Mouse (Mus musculus) midbrain, embryonic 11.5 days (tissue): ENCODE measurements around the gene Dbi. TPM values are rescaled to one million over a fixed set of nuclear protein-coding genes. Genes with fewer than 3 reads are reported as not detected.

Experiments
- ATAC-seq: fragments of 200-750 bp; cut with Nextera tagmentation; 2 replicates; pipeline ENCODE4 v1.8.0; 2017; ENCODE audit warnings: moderate TSS enrichment, moderate library complexity; ENCODE audit not compliant: low FRiP score
- DNase-seq: peaks from one replicate; pipeline ENCODE4 v3.0.0; 2015; ENCODE audit warnings: low spot score; ENCODE audit errors: missing footprints
- H3K27ac ChIP-seq: fragments of 300-500 bp; sonication (generic); 2 replicates; pipeline ENCODE4 v1.5.1; 2014; ENCODE audit warnings: low read depth, low read length
- H3K27me3 ChIP-seq: fragments of 300-500 bp; sonication (generic); 2 replicates; pipeline ENCODE4 v1.6.1; 2014; ENCODE audit warnings: mild to moderate bottlenecking, low read length, moderate library complexity, mixed read lengths; ENCODE audit not compliant: control insufficient read depth, insufficient read depth
- H3K36me3 ChIP-seq: fragments of 300-500 bp; sonication (generic); 2 replicates; pipeline ENCODE4 v1.6.1; 2014; ENCODE audit warnings: mild to moderate bottlenecking, low read length, moderate library complexity, mixed read lengths; ENCODE audit not compliant: control insufficient read depth, insufficient read depth
- H3K4me1 ChIP-seq: fragments of 300-500 bp; sonication (generic); 2 replicates; pipeline ENCODE4 v1.6.1; 2014; ENCODE audit warnings: low read length; ENCODE audit not compliant: control insufficient read depth, insufficient read depth
- H3K4me2 ChIP-seq: fragments of 300-500 bp; sonication (generic); 2 replicates; pipeline ENCODE4 v1.6.1; 2014; ENCODE audit warnings: mild to moderate bottlenecking, moderate library complexity
- H3K4me3 ChIP-seq: fragments of 300-500 bp; sonication (generic); 2 replicates; pipeline ENCODE4 v1.5.1; 2014; ENCODE audit warnings: low read depth, low read length
- H3K9ac ChIP-seq: fragments of 300-500 bp; sonication (generic); 2 replicates; pipeline ENCODE4 v1.6.1; 2014; ENCODE audit warnings: low read length
- H3K9me3 ChIP-seq: fragments of 300-500 bp; sonication (generic); 2 replicates; pipeline ENCODE4 v1.6.1; 2016; ENCODE audit warnings: low read length; ENCODE audit not compliant: control insufficient read depth
- WGBS: fragments of 180-500 bp; shearing (Covaris S2); extraction: QIAGEN DNeasy Blood & Tissue Kit; methylation state at CpG from one replicate; pipeline ENCODE4 v1.1.7; 2014; 5-methylcytosine and 5-hydroxymethylcytosine counted together
- polyA plus RNA-seq: library from polyadenylated mRNA; unstranded; fragments of >200 nt; fragmentation: Nextera tagmentation; extraction: Ambion mirVana; gene quantifications from 2 replicates; pipeline ENCODE4 v1.2.1, GENCODE M21; 2014

Gene Dbi
- polyA plus RNA-seq = 690 and 715 TPM in 2 replicates

DNA sequence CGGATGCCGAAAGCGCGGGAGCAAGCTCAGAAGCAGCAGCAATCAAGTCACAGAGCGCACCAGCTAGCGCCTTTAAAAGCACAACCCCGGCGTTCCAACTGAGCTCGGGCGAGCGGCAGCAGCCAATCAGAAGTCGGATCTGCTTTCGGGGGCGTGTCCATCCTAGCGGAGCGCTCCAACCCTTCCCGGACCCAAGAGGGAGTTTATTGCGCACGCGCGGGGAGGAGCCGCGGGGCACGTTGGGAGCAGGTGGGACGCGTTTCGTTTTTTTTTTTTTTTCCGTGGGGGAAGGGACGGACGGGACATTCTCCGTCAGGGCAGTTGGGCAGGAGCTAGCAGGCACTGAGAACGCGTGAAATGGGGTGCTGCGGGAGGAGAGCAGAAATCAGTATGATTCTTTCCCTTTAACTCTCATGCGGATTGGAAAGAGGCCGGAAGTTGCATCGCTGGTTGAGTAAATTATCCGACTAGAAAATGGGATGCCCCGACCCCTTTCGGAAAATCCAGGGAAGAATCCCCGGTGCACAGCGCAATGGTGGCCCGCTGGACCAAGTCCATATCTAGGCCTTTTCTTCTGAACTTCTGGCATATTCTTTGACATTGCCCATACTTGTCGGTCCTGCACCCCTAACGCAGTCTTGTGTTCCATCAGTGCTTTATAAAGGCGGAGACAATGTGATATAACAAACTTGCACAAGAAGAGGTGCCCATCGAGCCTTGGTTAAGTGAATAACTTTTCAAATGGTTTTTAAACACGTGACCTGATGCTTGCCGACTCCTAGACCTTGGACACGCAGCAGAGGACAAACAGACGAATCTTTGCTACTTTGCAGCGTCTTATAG is at the start of gene Dbi, which contains the start of gene 3110009E18Rik:
Gene Dbi, minus strand, starts transcription at position 110 of the 843 bp plus-strand sequence.
Gene 3110009E18Rik, plus strand, starts transcription at position 219 of the 843 bp plus-strand sequence.
- no peaks in the 10 kb centered on the region for H3K9me3 ChIP-seq
- DNase-seq (peak; percentile 99), ATAC-seq (peak; percentile 95)
- H3K4me3 ChIP-seq = peak within 1 kb of the TSS; percentile 63
- peak within 1 kb of the TSS; percentile 81 for H3K4me2 ChIP-seq
- H3K4me1 ChIP-seq = peaks cover 13% of the 10 kb centered on the region
- H3K9ac ChIP-seq = peak within 1 kb of the TSS; percentile 80
- no peaks in the 10 kb centered on the region for H3K27me3 ChIP-seq
- H3K27ac ChIP-seq = peak within 1 kb of the TSS; percentile 85
- peaks cover 6% of the 10 kb centered on the region; the same call in 1 of the 2 replicates for H3K36me3 ChIP-seq
- 2% methylated on average over 52 of the region's 52 CpGs for WGBS

- ATAC-seq (no peak), DNase-seq (no peak)
- no peaks in the 10 kb centered on the region for H3K36me3 ChIP-seq
- WGBS = 87% methylated on average over 7 of the region's 7 CpGs
- no peaks in the 10 kb centered on the region for H3K27me3 ChIP-seq
- no peak overlapping the region for H3K4me3 ChIP-seq
- H3K9ac ChIP-seq = no peak overlapping the region
- no peaks in the 10 kb centered on the region for H3K4me1 ChIP-seq
- no peaks in the 10 kb centered on the region for H3K9me3 ChIP-seq
- H3K27ac ChIP-seq = no peak overlapping the region
- no peak overlapping the region for H3K4me2 ChIP-seq
Observed at GRCm38 (mm10) chr1:120170307-120170706, 49.4 kb upstream of the Dbi start.

DNA sequence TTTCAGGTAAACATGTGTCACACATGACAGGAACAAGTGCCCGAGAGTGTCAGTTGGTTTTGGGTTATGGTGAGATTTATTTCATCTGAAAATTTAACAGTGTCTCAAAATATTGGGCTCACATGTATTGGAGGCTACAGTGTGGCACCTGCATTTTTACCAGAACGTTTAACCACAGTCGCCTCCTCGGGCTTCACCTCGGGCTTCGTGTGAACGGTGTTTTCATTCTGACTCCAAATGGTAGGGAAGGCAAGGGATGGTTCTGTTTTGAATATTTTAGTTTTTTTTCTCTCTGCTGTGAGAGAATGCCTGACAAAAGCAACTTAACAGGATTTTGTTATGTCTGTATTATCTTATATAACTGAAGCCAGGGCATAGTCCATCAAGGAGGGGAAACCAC is 47.8 kb upstream of the Dbi start:
- no peak overlapping the region for H3K27ac ChIP-seq
- H3K9me3 ChIP-seq = no peaks in the 10 kb centered on the region
- H3K9ac ChIP-seq = no peak overlapping the region
- H3K27me3 ChIP-seq = no peaks in the 10 kb centered on the region
- no peaks in the 10 kb centered on the region for H3K36me3 ChIP-seq
- DNase-seq = no peak
- WGBS = 94% methylated on average over 7 of the region's 7 CpGs
- ATAC-seq = no peak
- H3K4me3 ChIP-seq = no peak overlapping the region
- H3K4me1 ChIP-seq = no peaks in the 10 kb centered on the region
- H3K4me2 ChIP-seq = no peak overlapping the region

- DNase-seq (no peak), ATAC-seq (no peak)
- Histone ChIP-seq H3K9ac (no peak overlapping the region), H3K27ac (no peak overlapping the region), H3K27me3 (no peaks in the 10 kb centered on the region), H3K36me3 (no peaks in the 10 kb centered on the region), H3K4me2 (no peak overlapping the region), H3K9me3 (no peaks in the 10 kb centered on the region), H3K4me1 (no peaks in the 10 kb centered on the region), H3K4me3 (no peak overlapping the region)
- 63% methylated on average over 4 of the region's 4 CpGs for WGBS
Observed at GRCm38 (mm10) chr1:120168016-120168415, 47.1 kb upstream of the Dbi start.

DNA sequence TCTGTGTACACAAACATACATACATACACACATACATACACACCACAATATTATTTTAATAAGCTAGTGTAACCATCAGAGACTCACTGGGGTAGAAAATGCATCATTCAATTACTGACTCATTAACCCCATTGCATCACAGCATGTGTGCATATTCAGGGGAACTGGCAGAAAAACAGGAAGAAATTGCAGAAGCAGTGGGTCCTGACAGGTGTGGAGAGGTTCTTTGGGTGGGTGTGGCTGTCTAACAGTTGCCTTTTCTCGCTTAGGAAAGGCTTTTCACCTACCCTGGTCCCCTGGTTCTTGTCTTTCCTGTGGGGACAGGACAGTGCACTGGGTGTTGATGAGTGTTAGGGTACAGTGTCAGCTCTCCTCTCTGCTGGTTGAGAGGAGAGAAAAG is 41.7 kb upstream of the Dbi start:
- no peak overlapping the region for H3K27ac ChIP-seq
- WGBS = 70% methylated on average over 1 of the region's 1 CpGs

GRCm38 (mm10) chr1:120161502-120161901 is 40.6 kb upstream of the Dbi start:
- DNase-seq (no peak), ATAC-seq (no peak)
- no peaks in the 10 kb centered on the region for H3K27me3 ChIP-seq
- H3K9me3 ChIP-seq = no peaks in the 10 kb centered on the region
- H3K9ac ChIP-seq = no peak overlapping the region
- no peaks in the 10 kb centered on the region for H3K36me3 ChIP-seq
- no peak overlapping the region for H3K4me2 ChIP-seq
- WGBS = 93% methylated on average over 5 of the region's 5 CpGs
- no peak overlapping the region for H3K27ac ChIP-seq
- H3K4me3 ChIP-seq = no peak overlapping the region
- H3K4me1 ChIP-seq = no peaks in the 10 kb centered on the region

More for the DNA sequence above, 41.7 kb upstream of the Dbi start:
- Histone ChIP-seq H3K4me3 (no peak overlapping the region), H3K9ac (no peak overlapping the region), H3K4me2 (no peak overlapping the region), H3K4me1 (no peaks in the 10 kb centered on the region), H3K36me3 (no peaks in the 10 kb centered on the region), H3K27me3 (no peaks in the 10 kb centered on the region), H3K9me3 (no peaks in the 10 kb centered on the region)
- DNase-seq = no peak
- ATAC-seq = no peak

DNA sequence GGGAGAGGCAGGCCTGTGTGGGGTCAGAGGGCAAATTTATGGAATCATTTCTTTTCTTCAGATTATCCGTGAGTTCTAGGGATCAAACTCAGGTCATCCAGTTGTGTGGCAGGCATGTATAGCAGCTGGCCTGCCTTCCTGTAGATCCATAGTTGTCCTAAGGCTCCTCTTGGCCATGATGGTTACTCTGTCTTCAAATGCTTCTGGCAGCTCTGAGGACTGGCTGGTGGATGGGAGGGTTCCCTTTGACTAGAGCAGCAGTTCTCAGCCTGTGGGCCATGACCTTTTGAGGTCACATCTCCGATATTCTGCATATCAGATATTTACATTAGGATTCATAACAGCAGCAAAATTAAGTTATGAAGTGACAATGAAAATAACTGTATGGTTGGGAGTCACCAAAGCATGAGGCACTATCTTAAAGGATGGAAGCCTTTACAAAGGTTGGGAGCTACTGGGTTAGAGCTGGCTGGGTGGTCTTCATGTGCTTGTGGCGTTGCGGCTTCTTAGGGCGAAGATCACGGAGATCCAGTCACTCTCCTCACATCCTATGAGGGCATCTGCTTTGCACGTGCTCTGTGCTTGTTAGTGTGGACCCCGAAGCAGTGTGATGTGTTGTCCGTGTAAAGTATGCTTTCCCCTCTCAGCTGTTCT is 37.7 kb upstream of the Dbi start:
- Histone ChIP-seq H3K27me3 (no peaks in the 10 kb centered on the region), H3K4me1 (no peaks in the 10 kb centered on the region), H3K27ac (no peak overlapping the region), H3K36me3 (no peaks in the 10 kb centered on the region), H3K4me3 (no peak overlapping the region), H3K9ac (no peak overlapping the region), H3K4me2 (no peak overlapping the region), H3K9me3 (no peaks in the 10 kb centered on the region)
- ATAC-seq (no peak), DNase-seq (no peak)
- 91% methylated on average over 9 of the region's 9 CpGs for WGBS

DNA sequence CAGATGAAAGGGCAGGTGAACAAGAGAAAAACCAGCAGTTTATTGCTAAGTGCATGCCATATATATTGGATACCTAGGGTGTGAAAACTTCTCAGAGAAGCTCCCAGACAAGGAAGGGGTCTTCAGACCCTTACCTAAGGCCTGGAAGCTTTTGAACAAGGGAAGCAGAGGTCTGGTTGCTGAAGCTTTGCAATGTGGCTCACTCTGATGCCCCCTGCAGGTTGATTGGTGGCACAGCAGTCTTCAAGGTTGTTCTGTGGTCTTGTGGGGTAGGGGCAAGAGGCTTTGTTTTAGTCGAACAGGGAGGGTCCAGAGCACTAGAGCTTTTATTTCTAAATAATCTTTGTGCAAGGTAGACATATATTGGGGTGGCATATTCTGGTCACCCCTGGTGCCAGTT is 34.4 kb upstream of the Dbi start:
- Histone ChIP-seq H3K4me1 (no peaks in the 10 kb centered on the region), H3K27ac (no peak overlapping the region), H3K9me3 (no peaks in the 10 kb centered on the region), H3K4me3 (no peak overlapping the region), H3K4me2 (no peak overlapping the region), H3K9ac (no peak overlapping the region), H3K36me3 (no peaks in the 10 kb centered on the region), H3K27me3 (no peaks in the 10 kb centered on the region)
- DNase-seq (peak; percentile 90), ATAC-seq (no peak)
- WGBS = 19% methylated on average over 1 of the region's 1 CpGs

- ATAC-seq (no peak), DNase-seq (no peak)
- H3K4me2 ChIP-seq = no peak overlapping the region
- H3K9ac ChIP-seq = no peak overlapping the region
- H3K27ac ChIP-seq = no peak overlapping the region
- H3K36me3 ChIP-seq = no peaks in the 10 kb centered on the region
- H3K4me1 ChIP-seq = no peaks in the 10 kb centered on the region
- H3K4me3 ChIP-seq = no peak overlapping the region
- no peaks in the 10 kb centered on the region for H3K9me3 ChIP-seq
- no peaks in the 10 kb centered on the region for H3K27me3 ChIP-seq
Observed at GRCm38 (mm10) chr1:120154232-120154631, 33.4 kb upstream of the Dbi start.
